Mouse (Mus musculus) hindbrain, embryonic 13.5 days (tissue): ENCODE results near the gene 6430548M08Rik. TPM values are rescaled to one million over a fixed set of nuclear protein-coding genes. Genes with fewer than 3 reads are reported as not detected.
A peak's percentile ranks its signal among the peaks of the same experiment; 100 is the strongest.

Source experiments
- ATAC-seq: fragments of 200-750 bp; cut with Nextera tagmentation; 2 replicates; pipeline ENCODE4 v1.8.0; 2017; ENCODE audit warnings: moderate TSS enrichment; ENCODE audit not compliant: low FRiP score
- H3K27ac ChIP-seq: fragments of 300-500 bp; sonication (generic); 2 replicates; pipeline ENCODE4 v1.5.1; 2015; ENCODE audit warnings: inconsistent platforms, mild to moderate bottlenecking, moderate library complexity
- H3K27me3 ChIP-seq: fragments of 300-500 bp; sonication (generic); 2 replicates; pipeline ENCODE4 v1.6.1; 2015; ENCODE audit warnings: mild to moderate bottlenecking, inconsistent platforms
- H3K36me3 ChIP-seq: fragments of 300-500 bp; sonication (generic); 2 replicates; pipeline ENCODE4 v1.6.1; 2015; ENCODE audit warnings: mild to moderate bottlenecking, inconsistent platforms
- H3K4me1 ChIP-seq: fragments of 300-500 bp; sonication (generic); replicated peaks from 2 replicates; pipeline ENCODE4 v1.6.1; 2015; ENCODE audit warnings: inconsistent platforms
- H3K4me2 ChIP-seq: fragments of 300-500 bp; sonication (generic); 2 replicates; pipeline ENCODE4 v1.6.1; 2015; ENCODE audit warnings: inconsistent platforms, mild to moderate bottlenecking, moderate library complexity
- H3K4me3 ChIP-seq: fragments of 300-500 bp; sonication (generic); 2 replicates; pipeline ENCODE4 v1.5.1; 2015; ENCODE audit warnings: mild to moderate bottlenecking, inconsistent platforms
- H3K9ac ChIP-seq: fragments of 300-500 bp; sonication (generic); 2 replicates; pipeline ENCODE4 v1.6.1; 2015; ENCODE audit warnings: mild to moderate bottlenecking, inconsistent platforms
- H3K9me3 ChIP-seq: fragments of 300-500 bp; sonication (generic); 2 replicates; pipeline ENCODE4 v1.6.1; 2016; ENCODE audit warnings: inconsistent platforms
- WGBS: fragments of 180-500 bp; shearing (Covaris S2); methylation state at CpG from one replicate; pipeline ENCODE4 v1.1.7; 2015; 5-methylcytosine and 5-hydroxymethylcytosine counted together
- polyA plus RNA-seq: library from polyadenylated mRNA; unstranded; fragments of >200 nt; fragmentation: Nextera tagmentation; extraction: Ambion mirVana; gene quantifications from 2 replicates; pipeline ENCODE4 v1.2.1, GENCODE M21; 2015

6430548M08Rik gene
- polyA plus RNA-seq, 1 experiment from 2014 or later = 23.2 TPM

GRCm38 (mm10) chr8:120111382-120111781, 2.6 kb upstream of the 6430548M08Rik start:
- no peak overlapping the region for H3K27ac ChIP-seq
- H3K4me2 ChIP-seq = no peak overlapping the region

GRCm38 (mm10) chr8:120112535-120112934, 1.4 kb upstream of the 6430548M08Rik start:
- Histone ChIP-seq H3K4me3 (no peak overlapping the region), H3K4me1 (peaks cover 17% of the 10 kb centered on the region), H3K27ac (no peak overlapping the region), H3K9me3 (no peaks in the 10 kb centered on the region), H3K9ac (no peak overlapping the region), H3K4me2 (no peak overlapping the region), H3K27me3 (peaks cover 29% of the 10 kb centered on the region), H3K36me3 (peaks cover 3% of the 10 kb centered on the region; the same call in 1 of the 2 replicates)
- 86% methylated on average over 5 of the region's 5 CpGs for WGBS
- ATAC-seq = no peak

More at GRCm38 (mm10) chr8:120111382-120111781, 2.6 kb upstream of the 6430548M08Rik start:
- no peaks in the 10 kb centered on the region for H3K9me3 ChIP-seq
- H3K4me3 ChIP-seq = no peak overlapping the region
- peaks cover 17% of the 10 kb centered on the region for H3K4me1 ChIP-seq
- no peak for ATAC-seq
- H3K27me3 ChIP-seq = peaks cover 20% of the 10 kb centered on the region
- WGBS = 66% methylated on average over 4 of the region's 4 CpGs
- H3K36me3 ChIP-seq = peaks cover 3% of the 10 kb centered on the region; the same call in 1 of the 2 replicates
- no peak overlapping the region for H3K9ac ChIP-seq

GRCm38 (mm10) chr8:120113306-120113705, 646 bp upstream of the 6430548M08Rik start:
- H3K27me3 ChIP-seq = peaks cover 32% of the 10 kb centered on the region
- WGBS = 2% methylated on average over 10 of the region's 10 CpGs
- H3K9me3 ChIP-seq = no peaks in the 10 kb centered on the region
- H3K27ac ChIP-seq = peak overlapping the region; percentile 89
- peak overlapping the region; percentile 73 for H3K4me2 ChIP-seq
- no peaks in the 10 kb centered on the region for H3K36me3 ChIP-seq
- H3K4me1 ChIP-seq = peaks cover 17% of the 10 kb centered on the region
- no peak for ATAC-seq
- peak overlapping the region; percentile 74 for H3K4me3 ChIP-seq
- peak overlapping the region; percentile 78 for H3K9ac ChIP-seq

- H3K9ac ChIP-seq = peak overlapping the region; percentile 87
- peaks cover 32% of the 10 kb centered on the region for H3K27me3 ChIP-seq
- no peaks in the 10 kb centered on the region for H3K36me3 ChIP-seq
- H3K4me3 ChIP-seq = peak overlapping the region; percentile 74
- H3K4me1 ChIP-seq = peaks cover 17% of the 10 kb centered on the region
- no peak; the same call in 1 of the 2 replicates for ATAC-seq
- 1% methylated on average over 45 of the region's 46 CpGs for WGBS
- peak overlapping the region; percentile 82 for H3K27ac ChIP-seq
- peak overlapping the region; percentile 60 for H3K4me2 ChIP-seq
- H3K9me3 ChIP-seq = no peaks in the 10 kb centered on the region
These were observed 426 bp downstream of the 6430548M08Rik start for GRCm38 (mm10) chr8:120114315-120114841.

- H3K4me3 ChIP-seq = no peak overlapping the region
- peaks cover 32% of the 10 kb centered on the region for H3K27me3 ChIP-seq
- no peak for ATAC-seq
- no peak overlapping the region for H3K27ac ChIP-seq
- peaks cover 20% of the 10 kb centered on the region for H3K4me1 ChIP-seq
- WGBS = 85% methylated on average over 7 of the region's 7 CpGs
- H3K4me2 ChIP-seq = no peak overlapping the region
- H3K9ac ChIP-seq = no peak overlapping the region
- no peaks in the 10 kb centered on the region for H3K9me3 ChIP-seq
- no peaks in the 10 kb centered on the region for H3K36me3 ChIP-seq
These were observed 2.6 kb downstream of the 6430548M08Rik start for GRCm38 (mm10) chr8:120116600-120116999.

- no peak for ATAC-seq
- Histone ChIP-seq H3K9ac (no peak overlapping the region), H3K27ac (no peak overlapping the region), H3K9me3 (no peaks in the 10 kb centered on the region), H3K27me3 (peaks cover 32% of the 10 kb centered on the region), H3K4me3 (no peak overlapping the region), H3K4me1 (peaks cover 20% of the 10 kb centered on the region), H3K4me2 (no peak overlapping the region), H3K36me3 (no peaks in the 10 kb centered on the region)
- 90% methylated on average over 9 of the region's 9 CpGs for whole genome bisulfite sequencing
These were observed 4.2 kb downstream of the 6430548M08Rik start for GRCm38 (mm10) chr8:120118162-120118561.

- 84% methylated on average over 5 of the region's 5 CpGs for WGBS
- Histone ChIP-seq H3K4me1 (peaks cover 19% of the 10 kb centered on the region), H3K36me3 (no peaks in the 10 kb centered on the region), H3K27ac (no peak overlapping the region), H3K27me3 (peaks cover 32% of the 10 kb centered on the region), H3K4me2 (no peak overlapping the region), H3K4me3 (no peak overlapping the region), H3K9ac (no peak overlapping the region), H3K9me3 (no peaks in the 10 kb centered on the region)
- ATAC-seq = no peak
These were observed 4.9 kb downstream of the 6430548M08Rik start for GRCm38 (mm10) chr8:120118847-120119246.

- Histone ChIP-seq H3K4me2 (no peak overlapping the region), H3K27me3 (peaks cover 32% of the 10 kb centered on the region), H3K9me3 (no peaks in the 10 kb centered on the region), H3K4me1 (peaks cover 24% of the 10 kb centered on the region), H3K36me3 (no peaks in the 10 kb centered on the region), H3K27ac (no peak overlapping the region), H3K4me3 (no peak overlapping the region), H3K9ac (no peak overlapping the region)
- ATAC-seq = no peak
- WGBS = 72% methylated on average over 3 of the region's 3 CpGs
These were observed 5.5 kb downstream of the 6430548M08Rik start for GRCm38 (mm10) chr8:120119429-120119828.

GRCm38 (mm10) chr8:120119931-120120330, 6.0 kb downstream of the 6430548M08Rik start:
- no peak overlapping the region for H3K4me2 ChIP-seq
- peaks cover 27% of the 10 kb centered on the region for H3K27me3 ChIP-seq
- H3K9me3 ChIP-seq = no peaks in the 10 kb centered on the region
- no peak overlapping the region for H3K9ac ChIP-seq
- H3K36me3 ChIP-seq = no peaks in the 10 kb centered on the region
- WGBS = 83% methylated on average over 6 of the region's 6 CpGs
- H3K4me3 ChIP-seq = no peak overlapping the region
- H3K4me1 ChIP-seq = peaks cover 24% of the 10 kb centered on the region
- H3K27ac ChIP-seq = no peak overlapping the region
- ATAC-seq = no peak

GRCm38 (mm10) chr8:120120951-120121350, 7.0 kb downstream of the 6430548M08Rik start:
- ATAC-seq = no peak
- WGBS = 64% methylated on average over 5 of the region's 5 CpGs

GRCm38 (mm10) chr8:120124261-120124660, 10.3 kb downstream of the 6430548M08Rik start:
- ATAC-seq = no peak
- Histone ChIP-seq H3K27me3 (no peaks in the 10 kb centered on the region), H3K27ac (peak overlapping the region; percentile 64)

More at GRCm38 (mm10) chr8:120120951-120121350, 7.0 kb downstream of the 6430548M08Rik start:
- H3K36me3 ChIP-seq = no peaks in the 10 kb centered on the region
- H3K27ac ChIP-seq = no peak overlapping the region
- peaks cover 30% of the 10 kb centered on the region for H3K4me1 ChIP-seq
- no peak overlapping the region for H3K4me3 ChIP-seq
- H3K27me3 ChIP-seq = peaks cover 17% of the 10 kb centered on the region
- no peaks in the 10 kb centered on the region for H3K9me3 ChIP-seq
- no peak overlapping the region for H3K4me2 ChIP-seq
- H3K9ac ChIP-seq = no peak overlapping the region

GRCm38 (mm10) chr8:120124836-120125389, 11.0 kb downstream of the 6430548M08Rik start:
- no peaks in the 10 kb centered on the region for H3K36me3 ChIP-seq
- H3K4me2 ChIP-seq = no peak overlapping the region
- ATAC-seq = peak; percentile 58
- no peaks in the 10 kb centered on the region for H3K9me3 ChIP-seq
- H3K9ac ChIP-seq = no peak overlapping the region
- H3K27me3 ChIP-seq = no peaks in the 10 kb centered on the region
- 38% methylated on average over 7 of the region's 7 CpGs for WGBS
- H3K4me1 ChIP-seq = peaks cover 58% of the 10 kb centered on the region
- H3K4me3 ChIP-seq = no peak overlapping the region
- peak overlapping the region; percentile 64 for H3K27ac ChIP-seq

More at GRCm38 (mm10) chr8:120124261-120124660, 10.3 kb downstream of the 6430548M08Rik start:
- no peaks in the 10 kb centered on the region for H3K36me3 ChIP-seq
- 52% methylated on average over 6 of the region's 6 CpGs for WGBS
- no peak overlapping the region for H3K4me2 ChIP-seq
- peaks cover 52% of the 10 kb centered on the region for H3K4me1 ChIP-seq
- no peaks in the 10 kb centered on the region for H3K9me3 ChIP-seq
- H3K4me3 ChIP-seq = no peak overlapping the region
- H3K9ac ChIP-seq = no peak overlapping the region
